Mouse (Mus musculus) hindbrain, embryonic 11.5 days (tissue): ENCODE data around the gene Tgm1. TPM values are rescaled to one million over a fixed set of nuclear protein-coding genes. Genes with fewer than 3 reads are reported as not detected.
A peak's percentile ranks its signal among the peaks of the same experiment; 100 is the strongest.

Experiments used
- ATAC-seq: fragments of 200-750 bp; cut with Nextera tagmentation; 2 replicates; pipeline ENCODE4 v1.8.0; 2017; ENCODE audit warnings: mild to moderate bottlenecking, moderate TSS enrichment, moderate library complexity; ENCODE audit not compliant: low FRiP score
- DNase-seq: peaks from one replicate; pipeline ENCODE4 v3.0.0-alpha.2; 2015; ENCODE audit warnings: low spot score
- H3K27ac ChIP-seq: fragments of 300-500 bp; sonication (generic); 2 replicates; pipeline ENCODE4 v1.5.1; 2014; ENCODE audit warnings: mild to moderate bottlenecking, low read depth, low read length
- H3K27me3 ChIP-seq: fragments of 300-500 bp; sonication (generic); 2 replicates; pipeline ENCODE4 v1.6.1; 2014; ENCODE audit warnings: mild to moderate bottlenecking, low read length, moderate library complexity, mixed read lengths; ENCODE audit not compliant: control insufficient read depth, insufficient read depth
- H3K36me3 ChIP-seq: fragments of 300-500 bp; sonication (generic); 2 replicates; pipeline ENCODE4 v1.6.1; 2014; ENCODE audit warnings: mild to moderate bottlenecking, low read length, moderate library complexity, mixed read lengths; ENCODE audit not compliant: control insufficient read depth, insufficient read depth
- H3K4me1 ChIP-seq: fragments of 300-500 bp; sonication (generic); replicated peaks from 2 replicates; pipeline ENCODE4 v1.6.1; 2014; ENCODE audit warnings: low read length, mixed read lengths; ENCODE audit not compliant: control insufficient read depth, insufficient read depth
- H3K4me2 ChIP-seq: fragments of 300-500 bp; sonication (generic); replicated peaks from 2 replicates; pipeline ENCODE4 v1.6.1; 2014; ENCODE audit warnings: mild to moderate bottlenecking, low read depth, low read length
- H3K4me3 ChIP-seq: fragments of 300-500 bp; sonication (generic); 2 replicates; pipeline ENCODE4 v1.5.1; 2014; ENCODE audit warnings: low read depth, low read length
- H3K9ac ChIP-seq: fragments of 300-500 bp; sonication (generic); 2 replicates; pipeline ENCODE4 v1.6.1; 2014; ENCODE audit warnings: low read depth, low read length
- H3K9me3 ChIP-seq: fragments of 300-500 bp; sonication (generic); 2 replicates; pipeline ENCODE4 v1.6.1; 2016; ENCODE audit warnings: low read length; ENCODE audit not compliant: control insufficient read depth
- WGBS: fragments of 180-500 bp; shearing (Covaris S2); extraction: QIAGEN DNeasy Blood & Tissue Kit; methylation state at CpG from one replicate; pipeline ENCODE4 v1.1.7; 2014; 5-methylcytosine and 5-hydroxymethylcytosine counted together
- polyA plus RNA-seq: library from polyadenylated mRNA; unstranded; fragments of >200 nt; fragmentation: Nextera tagmentation; extraction: Ambion mirVana; gene quantifications from 2 replicates; pipeline ENCODE4 v1.2.1, GENCODE M21; 2014

Gene Tgm1
- polyA plus RNA-seq, 1 experiment from 2014 or later, result 0.49 TPM

GRCm38 (mm10) chr14:55677615-55678014, 36.1 kb downstream of the Tgm1 start:
- Histone ChIP-seq H3K9me3 (no peaks in the 10 kb centered on the region), H3K4me1 (no peaks in the 10 kb centered on the region), H3K4me2 (no peak overlapping the region), H3K36me3 (peaks cover 3% of the 10 kb centered on the region; the same call in 1 of the 2 replicates), H3K27me3 (no peaks in the 10 kb centered on the region), H3K27ac (no peak overlapping the region), H3K9ac (no peak overlapping the region), H3K4me3 (no peak overlapping the region)
- WGBS, result 85% methylated on average over 4 of the region's 4 CpGs
- ATAC-seq (no peak), DNase-seq (no peak)

GRCm38 (mm10) chr14:55672741-55673060, 41.0 kb downstream of the Tgm1 start:
- no peak for DNase-seq
- H3K9me3 ChIP-seq, result no peaks in the 10 kb centered on the region
- H3K4me1 ChIP-seq, result peaks cover 6% of the 10 kb centered on the region; the same call in 1 of the 2 replicates
- H3K4me3 ChIP-seq, result peak overlapping the region; percentile 75
- peaks cover 3% of the 10 kb centered on the region; the same call in 1 of the 2 replicates for H3K36me3 ChIP-seq
- 82% methylated on average over 7 of the region's 7 CpGs for WGBS
- ATAC-seq, result no peak
- no peaks in the 10 kb centered on the region for H3K27me3 ChIP-seq
- no peak overlapping the region for H3K27ac ChIP-seq
- H3K9ac ChIP-seq, result peak overlapping the region; percentile 71
- H3K4me2 ChIP-seq, result peak overlapping the region; percentile 90

GRCm38 (mm10) chr14:55671833-55672740, 41.6 kb downstream of the Tgm1 start, which contains the start of the genes Gmpr2 and Nedd8:
Gene Gmpr2 (plus strand): TSS chr14:55671941.
Gene Nedd8 (minus strand): TSS chr14:55672124.
- Histone ChIP-seq H3K27me3 (no peaks in the 10 kb centered on the region), H3K4me1 (peaks cover 6% of the 10 kb centered on the region; the same call in 1 of the 2 replicates), H3K36me3 (peaks cover 3% of the 10 kb centered on the region; the same call in 1 of the 2 replicates), H3K4me3 (peak within 1 kb of the TSS; percentile 75), H3K4me2 (peak within 1 kb of the TSS; percentile 90), H3K9ac (peak within 1 kb of the TSS; percentile 71), H3K9me3 (no peaks in the 10 kb centered on the region), H3K27ac (peak within 1 kb of the TSS; percentile 82)
- DNase-seq (peak; percentile 87), ATAC-seq (peak; percentile 98)
- WGBS, result under 1% methylated on average over 38 of the region's 38 CpGs

- under 1% methylated on average over 12 of the region's 12 CpGs for WGBS
- Histone ChIP-seq H3K4me3 (peak overlapping the region; percentile 75), H3K9ac (peak overlapping the region; percentile 71), H3K4me2 (peak overlapping the region; percentile 90), H3K27me3 (no peaks in the 10 kb centered on the region), H3K27ac (peak overlapping the region; percentile 82), H3K4me1 (peaks cover 6% of the 10 kb centered on the region; the same call in 1 of the 2 replicates), H3K9me3 (no peaks in the 10 kb centered on the region), H3K36me3 (no peaks in the 10 kb centered on the region)
- DNase-seq, result no peak
- ATAC-seq, result peak; percentile 74
These were observed 42.3 kb downstream of the Tgm1 start for GRCm38 (mm10) chr14:55671486-55671832.

- Histone ChIP-seq H3K27me3 (no peaks in the 10 kb centered on the region), H3K9ac (no peak overlapping the region), H3K9me3 (no peaks in the 10 kb centered on the region), H3K4me3 (peak overlapping the region; percentile 37; the same call in 1 of the 2 replicates), H3K4me2 (no peak overlapping the region), H3K36me3 (no peaks in the 10 kb centered on the region; the same call in 1 of the 2 replicates), H3K4me1 (no peaks in the 10 kb centered on the region), H3K27ac (0 out of 2 replicates have a peak overlapping the region, but pooled peaks have one; percentile 6)
- WGBS, result 50% methylated on average over 2 of the region's 2 CpGs
- peak; percentile 36 for ATAC-seq
- DNase-seq, result no peak
These were observed 53.1 kb downstream of the Tgm1 start for GRCm38 (mm10) chr14:55660636-55661035.

- no peaks in the 10 kb centered on the region; the same call in 1 of the 2 replicates for H3K36me3 ChIP-seq
- H3K9me3 ChIP-seq, result no peaks in the 10 kb centered on the region
- DNase-seq (peak; percentile 86), ATAC-seq (peak; percentile 89)
- H3K4me2 ChIP-seq, result peak within 1 kb of the TSS; percentile 43
- H3K27ac ChIP-seq, result 0 out of 2 replicates have a peak within 1 kb of the TSS, but pooled peaks have one; percentile 6
- H3K27me3 ChIP-seq, result no peaks in the 10 kb centered on the region
- no peaks in the 10 kb centered on the region for H3K4me1 ChIP-seq
- WGBS, result under 1% methylated on average over 39 of the region's 39 CpGs
- peak within 1 kb of the TSS; percentile 37 for H3K4me3 ChIP-seq
- peak within 1 kb of the TSS; percentile 44 for H3K9ac ChIP-seq
These were observed 53.7 kb downstream of the Tgm1 start, which contains the start of gene Mdp1 for GRCm38 (mm10) chr14:55659960-55660573. Gene Mdp1 (minus strand): TSS chr14:55660508.

GRCm38 (mm10) chr14:55658011-55658410, 55.7 kb downstream of the Tgm1 start:
- no peak overlapping the region for H3K9ac ChIP-seq
- no peak for DNase-seq
- H3K4me3 ChIP-seq, result no peak overlapping the region
- H3K9me3 ChIP-seq, result no peaks in the 10 kb centered on the region
- no peaks in the 10 kb centered on the region for H3K27me3 ChIP-seq
- no peak overlapping the region for H3K27ac ChIP-seq
- no peaks in the 10 kb centered on the region for H3K4me1 ChIP-seq
- no peak overlapping the region for H3K4me2 ChIP-seq
- 89% methylated on average over 5 of the region's 5 CpGs for WGBS
- no peaks in the 10 kb centered on the region; the same call in 1 of the 2 replicates for H3K36me3 ChIP-seq
- no peak for ATAC-seq

GRCm38 (mm10) chr14:55656935-55657334, 56.8 kb downstream of the Tgm1 start:
- DNase-seq, result no peak
- H3K4me2 ChIP-seq, result no peak overlapping the region
- H3K4me3 ChIP-seq, result no peak overlapping the region
- H3K4me1 ChIP-seq, result no peaks in the 10 kb centered on the region
- H3K27me3 ChIP-seq, result no peaks in the 10 kb centered on the region
- H3K9me3 ChIP-seq, result no peaks in the 10 kb centered on the region
- H3K27ac ChIP-seq, result no peak overlapping the region
- no peak for ATAC-seq
- H3K9ac ChIP-seq, result no peak overlapping the region
- no peaks in the 10 kb centered on the region; the same call in 1 of the 2 replicates for H3K36me3 ChIP-seq
- 83% methylated on average over 3 of the region's 3 CpGs for WGBS
